Mouse (Mus musculus): ENCODE data around the gene Hamp. TPM values are rescaled to one million over a fixed set of nuclear protein-coding genes. Genes with fewer than 3 reads are reported as not detected.

The Hamp gene
- total RNA-seq (2022), result 10 to 100 TPM in 1 of 4 experiments, 1 to 10 TPM in 1, under 1 TPM in 1, not detected in 1; 0.99 to 15.0 (median 1.0) TPM

DNA sequence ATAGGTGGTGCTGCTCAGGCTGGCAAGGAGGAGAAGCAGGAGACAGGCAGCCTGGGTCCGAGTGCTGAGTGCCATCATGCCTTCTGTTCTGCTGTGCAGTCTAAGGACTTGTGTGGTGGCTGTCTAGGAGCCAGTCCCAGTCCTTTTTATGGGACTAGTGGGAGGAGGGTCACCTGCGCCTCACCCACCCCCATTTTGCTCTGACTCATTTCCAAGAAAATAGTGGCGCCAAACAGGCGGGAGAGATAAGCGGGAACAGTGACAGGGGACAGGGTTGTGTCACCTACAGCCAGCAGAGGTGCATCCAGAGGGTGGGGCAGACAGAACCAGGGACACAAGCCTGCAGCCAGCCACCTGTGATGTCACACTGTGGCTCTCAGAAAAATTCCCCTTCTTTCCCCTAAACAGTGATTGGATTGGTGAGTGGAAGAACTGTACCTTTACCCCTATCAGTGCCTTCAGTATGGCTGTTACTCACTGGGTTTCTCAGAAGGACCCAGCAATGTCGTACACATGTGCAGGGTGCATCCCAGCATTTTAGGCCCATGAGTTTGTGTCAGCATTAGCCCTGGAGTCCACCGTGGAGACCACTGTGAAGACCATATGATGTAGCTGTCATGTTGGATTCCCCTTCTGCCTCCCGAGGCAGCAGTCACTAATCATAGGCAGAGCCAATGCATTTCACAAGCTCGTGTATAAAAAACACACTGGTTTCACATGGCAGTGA is at the start of gene Hamp:
Hamp (minus strand) TSS at position 124 of the 727 bp plus-strand sequence.
- DNase-seq, result no peak

DNA sequence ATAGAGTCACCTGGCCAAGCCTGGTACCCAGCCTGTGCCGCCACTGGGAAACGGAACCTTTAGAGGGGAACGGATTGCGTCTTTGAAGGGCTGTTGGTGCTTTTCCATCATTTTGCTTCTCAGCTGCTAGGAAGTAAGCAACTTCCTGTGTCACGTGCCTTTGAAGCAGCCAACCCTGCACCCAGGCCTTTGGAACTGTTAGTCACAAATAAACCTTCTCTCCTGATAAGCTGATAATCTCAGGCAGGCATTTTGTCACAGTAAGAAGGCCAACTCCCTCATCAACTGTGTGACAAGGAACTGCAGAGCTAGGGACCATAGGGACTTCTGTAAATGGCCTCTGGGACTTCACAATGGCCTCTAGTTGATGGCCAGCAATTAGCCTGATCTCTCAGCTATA is 48.3 kb upstream of the Hamp start:
- no peak for DNase-seq

DNA sequence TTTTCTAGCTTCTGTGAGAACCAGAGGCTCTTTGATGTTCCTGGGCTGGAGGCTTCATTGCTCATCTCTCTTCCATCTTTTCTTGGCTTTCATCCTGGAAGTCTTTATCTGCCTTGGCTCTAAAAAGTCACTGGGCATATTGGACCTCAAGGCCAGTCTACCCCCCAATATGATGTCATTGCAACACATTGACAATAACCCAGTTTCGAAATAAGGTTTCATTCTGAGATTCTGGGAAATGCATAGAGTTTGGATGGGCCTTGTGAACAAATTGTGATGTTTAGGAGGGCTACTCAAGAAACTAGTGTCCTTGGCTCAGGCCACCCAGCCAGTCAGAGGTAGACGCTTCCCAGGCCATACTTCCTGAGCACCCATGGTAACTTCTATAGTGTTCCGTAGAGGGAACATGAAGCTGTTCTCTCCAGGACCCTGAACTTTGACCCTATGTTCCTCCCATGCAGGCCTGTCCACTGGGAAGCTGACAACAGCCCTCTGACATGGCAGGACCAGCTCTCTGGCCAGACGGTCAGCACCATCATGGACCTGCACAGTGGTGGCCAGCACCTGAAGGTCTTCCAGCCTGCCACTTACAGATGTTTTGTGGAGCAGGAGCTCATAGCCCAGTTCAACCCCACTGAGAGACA is 44.8 kb upstream of the Hamp start:
- peak; percentile 62 for DNase-seq

DNA sequence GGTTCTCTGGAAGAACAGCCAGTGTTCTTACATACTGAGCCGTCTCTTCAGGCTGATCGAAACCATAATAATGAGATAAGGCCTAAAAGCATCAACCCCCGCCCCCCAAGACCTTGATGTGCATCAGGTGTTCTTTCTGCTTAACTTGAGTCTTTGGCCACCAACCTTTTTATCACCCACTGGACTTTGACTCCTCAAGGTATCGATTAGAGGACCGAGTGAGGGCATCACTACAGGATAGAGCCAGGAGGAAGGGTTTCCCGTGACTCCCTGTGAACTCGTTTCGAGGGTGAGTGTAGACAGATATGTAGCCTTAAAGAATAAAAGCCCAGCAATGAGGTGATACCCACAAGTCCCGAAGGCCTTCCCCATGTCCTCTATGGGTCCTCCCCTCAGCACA is 41.5 kb upstream of the Hamp start:
- DNase-seq, result no peak

DNA sequence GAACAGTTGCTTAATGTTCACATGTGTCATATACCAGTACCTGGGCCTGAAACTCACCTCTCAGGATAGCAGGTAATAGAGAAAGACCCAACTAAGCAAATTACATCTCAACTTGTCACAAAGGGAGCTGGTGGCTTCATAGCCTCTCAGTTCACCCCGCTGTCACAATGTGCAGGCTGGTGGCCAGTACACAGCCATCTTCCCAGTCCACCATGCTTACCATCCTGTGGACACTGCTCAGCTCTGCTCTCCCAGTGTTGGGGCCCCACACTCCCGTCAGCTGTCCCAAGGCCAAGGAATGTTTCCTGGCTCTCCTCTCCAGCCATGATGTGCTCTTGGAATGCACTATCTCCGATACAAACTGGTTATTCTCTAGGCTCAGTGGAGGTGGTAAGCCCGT is 37.9 kb upstream of the Hamp start:
- DNase-seq, result no peak

DNA sequence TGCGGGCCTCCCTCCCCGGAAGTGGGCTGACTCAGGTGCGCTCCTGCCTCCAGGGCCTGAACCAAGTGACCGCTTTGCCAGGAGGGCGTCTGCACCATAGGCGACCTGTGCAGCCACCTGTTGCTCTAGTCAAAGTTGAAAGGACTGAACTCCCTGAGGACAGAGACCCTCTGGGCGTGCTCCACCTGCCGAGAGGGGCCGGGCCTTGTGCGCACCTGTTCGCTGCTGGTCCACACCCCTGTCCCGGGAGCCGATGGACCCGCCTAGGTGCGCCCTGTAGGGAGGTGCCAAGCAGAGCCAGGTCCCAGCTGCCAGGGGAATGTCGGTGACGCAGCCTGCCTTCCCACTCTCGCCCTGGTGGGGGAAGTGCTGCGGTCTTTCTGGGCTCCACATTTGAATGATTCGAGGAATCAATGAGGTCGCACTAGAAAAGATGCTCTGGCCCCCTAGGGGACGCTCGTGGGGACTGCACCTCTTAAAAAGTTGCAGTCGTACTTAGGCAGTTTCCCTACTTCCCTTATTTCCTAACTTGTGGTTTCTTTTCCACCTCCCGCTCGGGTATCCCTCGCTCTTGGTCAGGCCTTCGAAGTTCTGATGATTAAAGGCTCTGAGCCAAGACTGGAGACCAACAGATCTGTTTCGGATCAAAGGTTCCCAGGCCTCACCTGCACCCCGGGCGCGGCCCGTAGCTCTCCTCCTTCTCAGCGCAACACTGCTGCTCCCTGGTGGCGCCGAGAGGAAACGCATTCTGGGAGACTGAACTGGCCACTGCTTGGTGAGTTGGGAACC is 29.9 kb upstream of the Hamp start, which contains the start of gene Fam187b:
Fam187b (plus strand) TSS at position 290 of the 789 bp plus-strand sequence.
- peak; percentile 78 for DNase-seq

DNA sequence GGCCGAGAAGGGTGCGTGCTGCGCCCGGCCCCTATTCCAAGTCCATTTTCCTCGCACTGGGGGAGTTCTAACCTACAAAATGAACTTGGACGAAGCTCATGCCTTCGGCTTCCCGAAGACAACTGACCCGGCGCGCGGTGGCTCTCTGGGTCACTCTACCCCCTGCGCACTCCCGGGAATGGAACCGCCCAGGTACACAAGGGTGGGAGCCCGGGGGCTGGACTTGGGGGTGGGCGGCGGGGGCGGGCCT is 29.3 kb upstream of the Hamp start, which contains the start of gene Lsr:
Lsr (minus strand) TSS at position 214 of the 250 bp plus-strand sequence.
- DNase-seq, result no peak

DNA sequence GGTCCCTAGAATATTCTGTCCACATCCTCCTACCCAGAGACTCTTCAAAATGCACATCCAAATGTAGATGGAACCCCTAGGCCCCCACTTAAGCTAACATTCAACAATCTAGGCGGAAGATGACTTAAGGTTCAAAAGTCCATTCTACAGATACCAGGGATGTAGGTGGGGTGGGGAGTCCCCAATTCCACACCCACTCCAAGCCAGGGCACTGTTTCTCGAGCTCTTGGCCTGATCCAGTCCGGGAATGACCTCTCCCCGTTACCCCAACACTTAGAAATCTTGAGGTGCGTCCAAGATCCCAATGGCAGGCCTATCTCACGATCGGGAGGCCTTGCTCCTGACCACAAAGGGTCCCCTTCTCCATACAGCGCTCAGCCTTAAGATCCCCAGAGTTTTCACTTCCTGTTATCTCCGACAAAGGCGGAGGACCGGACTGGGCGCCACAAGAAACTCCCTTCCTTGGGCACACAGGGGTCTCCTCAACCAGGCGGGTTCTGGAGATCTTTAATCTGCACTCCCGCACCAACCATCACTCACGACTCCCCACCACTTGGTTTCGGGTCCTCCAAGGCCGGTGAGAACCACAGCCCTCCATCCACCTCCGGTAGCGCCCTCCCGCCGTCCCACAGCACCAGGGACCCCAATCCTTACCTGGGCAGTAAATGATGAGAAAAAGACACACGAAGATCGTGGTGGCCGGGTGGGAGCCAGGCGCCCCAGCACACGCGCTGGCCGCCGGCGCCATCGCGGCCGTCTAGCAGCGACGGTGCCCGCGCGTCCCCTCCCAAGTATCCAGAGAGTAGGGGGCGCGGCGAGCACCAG is 28.8 kb upstream of the Hamp start:
- DNase-seq, result no peak

DNA sequence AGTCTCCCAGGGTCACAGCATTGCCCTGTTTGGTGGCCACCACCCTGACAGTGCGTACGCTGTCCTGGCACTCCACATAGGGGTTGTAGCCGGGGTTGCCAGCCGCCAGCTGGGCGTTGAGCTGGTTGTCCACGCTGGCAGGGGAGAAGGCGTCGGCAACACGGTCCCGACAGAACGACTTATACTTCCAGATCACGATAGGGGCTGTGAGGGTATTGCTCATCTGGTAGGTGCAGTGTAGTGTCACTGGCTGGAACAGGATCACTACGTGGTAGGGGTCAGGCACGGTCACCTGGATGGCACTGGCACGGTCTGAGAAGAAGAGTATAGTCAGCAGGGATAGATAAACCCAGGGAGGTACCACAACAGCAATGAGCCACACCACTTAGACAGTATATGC is 28.1 kb upstream of the Hamp start:
- DNase-seq, result no peak

DNA sequence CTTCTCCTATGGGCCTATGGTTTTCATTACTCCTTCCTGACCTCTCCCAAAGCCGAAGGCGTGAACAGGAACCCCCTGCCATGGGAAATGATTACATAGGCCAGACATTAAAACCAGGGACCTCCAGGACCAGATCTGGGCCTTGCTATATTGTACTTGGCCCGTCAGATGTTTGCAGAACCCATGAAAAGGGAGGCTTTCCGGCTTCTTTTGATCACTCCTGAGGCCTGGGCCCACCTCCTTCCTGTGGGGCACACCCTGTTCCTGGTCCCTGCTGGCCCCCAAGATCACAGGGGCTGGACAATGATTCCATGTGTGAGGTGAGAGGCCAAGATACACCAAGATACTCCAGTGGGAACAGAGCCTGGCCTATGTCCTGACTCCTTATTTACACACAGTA is 25.3 kb upstream of the Hamp start:
- DNase-seq, result no peak

DNA sequence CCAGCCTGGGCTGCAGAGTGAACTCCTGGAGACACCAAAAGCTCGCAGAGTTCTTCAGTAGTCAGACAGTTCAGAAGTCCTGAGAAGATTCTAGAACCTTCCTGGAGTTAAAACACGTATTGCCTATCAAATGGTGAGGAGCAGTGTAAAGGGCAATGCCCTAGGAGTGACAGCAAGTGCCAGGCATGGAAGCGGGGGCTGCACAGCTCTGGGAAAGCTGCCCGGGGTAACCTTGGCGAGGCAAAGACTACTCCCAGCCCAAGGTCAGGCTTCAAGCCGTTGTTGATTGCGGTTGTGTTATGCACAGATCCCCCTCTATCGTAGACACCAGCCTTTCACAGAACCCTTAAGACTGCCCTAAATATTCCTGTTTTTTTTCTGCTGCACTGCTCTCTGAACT is 24.8 kb upstream of the Hamp start:
- peak; percentile 65 for DNase-seq

DNA sequence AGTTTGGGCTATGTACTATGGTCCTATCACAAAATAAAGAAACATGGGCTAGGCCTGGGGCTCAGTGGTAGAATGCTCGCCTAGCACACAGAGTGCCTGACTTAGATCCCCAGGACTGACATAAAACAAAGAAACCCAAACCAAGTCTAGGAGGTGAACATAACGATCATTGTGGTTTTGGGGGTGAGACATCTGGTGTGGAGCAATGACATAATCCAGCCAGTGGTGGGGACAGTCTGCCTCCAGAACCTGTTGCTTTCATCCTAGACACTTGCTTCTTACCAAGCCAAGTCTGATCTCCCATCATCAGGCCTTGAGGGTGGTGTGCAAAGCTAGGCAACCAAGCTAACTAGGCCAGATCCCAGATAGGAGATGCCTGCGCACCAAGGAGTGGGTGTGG is 22.8 kb upstream of the Hamp start:
- DNase-seq, result no peak

DNA sequence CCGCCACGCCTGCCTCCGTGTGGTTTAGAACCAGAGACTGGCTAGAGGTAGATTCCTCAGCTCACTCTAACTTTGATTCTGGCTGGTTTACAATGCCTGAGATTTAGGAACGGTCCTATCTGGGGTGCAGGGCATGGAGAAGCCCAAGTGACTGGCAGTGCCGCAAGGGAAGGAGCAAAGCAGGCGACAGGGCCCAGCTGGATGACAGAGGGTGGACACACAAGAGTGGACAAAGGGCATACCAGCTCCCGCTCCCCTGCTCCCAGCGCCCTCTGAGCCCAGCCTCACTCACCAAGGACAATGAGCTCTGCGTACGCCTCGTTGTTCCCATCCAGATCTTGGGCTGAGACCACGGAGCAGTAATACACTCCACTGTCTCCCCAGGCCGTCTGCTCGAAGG is 21.8 kb upstream of the Hamp start:
- DNase-seq, result no peak

DNA sequence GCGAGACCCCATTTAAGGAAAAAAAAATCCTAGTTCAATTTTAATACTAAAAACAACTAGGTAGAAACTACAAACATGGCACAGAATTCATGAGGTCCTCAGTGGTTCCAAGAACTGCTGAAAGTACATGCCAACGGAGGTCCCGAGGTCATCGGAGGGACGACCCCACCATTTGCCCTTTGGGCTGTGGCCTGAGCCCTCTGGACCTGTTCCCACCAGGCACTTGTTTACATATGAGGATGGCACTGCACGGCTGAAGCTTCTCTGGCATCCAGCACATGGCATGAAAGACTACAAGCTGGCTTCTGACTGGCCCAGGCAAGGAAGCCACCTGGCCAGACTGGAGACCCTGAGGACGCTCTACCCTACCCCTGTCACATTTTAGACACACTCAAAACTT is 20.5 kb upstream of the Hamp start:
- no peak for DNase-seq

DNA sequence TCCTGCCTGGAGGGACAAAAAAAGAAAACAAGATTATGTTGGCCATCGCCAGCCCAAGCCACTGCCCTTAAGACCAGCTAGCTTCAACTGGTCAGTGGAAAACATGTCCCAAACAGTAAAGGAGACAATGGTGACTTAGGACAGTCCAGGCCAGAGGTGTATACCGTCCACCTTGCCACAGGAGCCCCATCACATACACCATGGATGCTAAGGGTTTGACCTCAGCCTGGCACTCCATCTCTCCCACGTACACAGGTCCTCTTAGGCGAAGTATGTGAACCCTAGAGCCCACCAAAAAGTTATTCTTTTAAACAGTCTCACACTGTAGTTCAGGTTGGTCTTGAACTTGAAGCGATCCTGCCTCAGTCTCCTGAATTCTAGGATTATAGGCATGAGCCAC is 19.0 kb upstream of the Hamp start:
- no peak for DNase-seq

DNA sequence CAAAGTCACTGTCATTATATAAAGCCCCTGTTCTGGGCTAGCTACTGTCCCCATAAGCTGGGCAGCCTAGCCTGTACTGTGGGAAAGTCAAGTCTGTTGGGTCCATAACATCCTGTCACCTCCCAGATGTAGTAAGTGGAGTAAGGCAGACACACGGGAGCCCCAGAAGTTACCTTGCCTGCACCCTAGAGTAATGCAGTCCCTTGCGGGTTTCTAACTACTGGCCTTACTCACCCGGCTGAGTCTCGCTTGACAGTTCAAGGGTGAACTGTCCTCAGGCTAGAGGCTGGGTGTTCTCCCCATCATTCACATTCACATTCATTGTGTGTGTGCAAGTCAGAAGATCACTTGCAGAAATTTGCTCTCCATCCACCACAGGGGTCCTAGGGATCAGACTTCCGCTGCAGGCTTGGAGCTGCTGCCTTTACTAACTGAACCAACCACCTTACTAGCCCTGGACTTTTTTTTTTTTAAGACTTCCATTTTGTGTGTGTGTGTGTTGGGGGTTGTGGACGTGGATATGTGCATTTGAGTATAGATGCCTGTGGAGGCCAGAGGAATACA is 16.0 kb upstream of the Hamp start:
- no peak for DNase-seq

DNA sequence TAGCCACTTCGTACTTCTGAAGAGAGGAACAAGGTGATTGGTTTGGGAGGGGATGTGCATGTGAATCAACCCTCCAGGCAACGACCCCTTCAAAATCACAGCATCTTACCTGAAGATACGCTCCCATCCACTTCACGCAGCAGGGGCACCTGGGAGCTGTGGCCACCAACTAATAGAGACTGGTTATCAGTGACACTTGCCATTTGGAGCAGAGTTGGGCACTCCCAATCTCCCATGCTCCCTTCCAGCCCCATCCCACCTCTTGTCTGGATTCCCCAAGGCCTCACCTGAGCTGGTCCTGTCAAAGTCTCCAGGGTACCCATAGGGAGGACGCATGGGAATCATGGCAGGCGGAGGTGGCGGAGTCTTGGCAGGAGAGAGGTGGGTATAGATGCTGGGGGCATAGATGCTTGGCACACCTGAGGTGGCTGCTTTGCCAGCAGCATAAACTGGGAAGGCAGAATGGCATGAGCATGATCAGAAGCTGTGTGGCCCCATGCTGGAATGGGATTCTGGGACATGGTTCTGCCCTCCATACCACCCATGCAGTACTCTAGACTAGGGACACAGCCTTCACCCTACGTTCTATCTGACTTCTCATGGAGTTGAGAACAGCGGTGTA is 15.1 kb upstream of the Hamp start:
- DNase-seq, result no peak

DNA sequence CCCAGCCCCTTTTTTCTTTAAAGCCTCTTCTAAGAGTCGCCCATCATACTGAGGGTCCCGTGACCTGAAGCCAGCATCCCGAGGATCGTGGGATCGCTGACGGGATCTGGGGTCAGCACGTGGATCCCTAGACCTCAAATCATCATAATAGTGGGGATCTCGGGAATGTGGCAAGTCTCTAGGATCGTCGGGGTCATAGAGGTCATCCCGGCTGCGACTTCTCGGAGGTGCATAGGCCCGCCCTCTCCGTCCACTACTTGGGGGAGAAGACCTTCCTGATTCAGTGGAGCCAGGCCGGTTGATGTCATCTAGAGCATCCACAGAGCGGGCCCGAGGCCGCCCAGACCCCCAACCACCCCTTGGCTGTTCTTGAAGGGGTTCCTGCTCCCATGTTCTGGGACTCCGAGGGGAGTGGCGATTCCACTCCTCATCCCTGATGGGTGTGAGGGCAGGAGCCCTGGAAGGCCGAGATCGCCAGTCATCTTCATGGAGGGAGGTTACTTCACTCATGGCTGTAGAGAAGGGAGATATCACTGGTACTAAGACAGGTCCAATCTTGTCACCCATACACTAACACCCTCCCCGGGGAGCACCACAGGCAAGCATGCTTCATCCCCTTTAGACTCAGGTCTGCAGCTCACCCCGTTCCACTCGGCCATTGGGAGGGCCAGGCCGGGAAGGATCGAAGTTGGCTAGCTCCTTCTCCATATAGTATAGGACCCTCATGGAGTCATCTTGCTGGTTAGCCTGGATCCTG is 14.5 kb upstream of the Hamp start:
- no peak for DNase-seq

DNA sequence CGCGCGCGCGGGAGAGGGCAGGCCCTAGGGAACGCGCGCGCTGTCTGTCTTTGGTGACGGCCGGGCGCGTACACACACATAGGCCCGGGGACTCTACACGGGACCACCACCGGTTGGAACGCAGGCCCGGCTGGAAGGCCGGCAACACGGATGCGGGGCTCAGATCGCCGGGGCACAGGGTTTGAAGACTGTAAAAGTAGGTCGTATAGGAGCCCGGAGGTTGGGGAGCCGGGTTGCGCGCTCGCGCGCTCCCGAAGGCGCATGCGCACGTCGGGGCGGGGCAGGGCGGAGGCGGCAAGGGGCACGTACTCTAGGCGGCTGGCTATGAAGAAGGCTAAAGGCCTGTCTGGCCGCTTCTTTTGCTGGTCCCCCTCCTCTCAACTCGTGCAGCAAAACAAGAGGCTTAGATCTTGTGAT is 13.5 kb upstream of the Hamp start:
- DNase-seq, result peak; percentile 89

DNA sequence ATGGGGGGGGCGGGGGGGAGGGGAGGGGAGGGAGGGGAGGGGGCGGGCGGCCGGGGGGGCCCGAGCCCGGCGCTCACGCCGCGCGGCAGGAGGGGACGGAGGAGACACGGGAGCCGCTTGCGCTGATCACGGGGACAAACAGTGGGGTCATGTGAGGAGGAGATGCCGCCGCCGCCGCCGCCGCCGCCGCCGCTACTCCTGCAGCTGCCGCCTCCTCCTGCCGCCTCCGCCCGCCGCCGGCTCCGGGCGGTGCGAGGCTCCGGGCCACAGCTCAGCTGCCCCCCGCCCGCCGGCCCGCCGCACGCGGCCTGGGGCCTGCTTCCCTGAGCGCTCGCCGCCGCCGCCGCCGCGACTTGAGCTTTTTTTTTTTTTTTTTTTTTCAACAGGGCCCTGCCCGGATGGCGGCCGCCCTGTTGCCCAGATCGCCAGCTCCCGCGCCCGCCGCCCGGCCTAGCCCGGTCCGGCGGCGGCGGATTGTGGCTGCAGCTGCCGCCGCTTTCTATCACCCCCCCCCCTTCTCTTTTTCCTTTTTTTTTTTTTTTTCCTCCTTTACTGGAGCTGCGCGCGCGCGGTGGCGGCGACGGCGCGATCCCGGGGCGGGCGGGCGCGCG is 13.0 kb upstream of the Hamp start, which contains the start of gene Usf2:
Usf2 (minus strand) TSS at position 48 of the 611 bp plus-strand sequence.
- DNase-seq, result peak; percentile 74

DNA sequence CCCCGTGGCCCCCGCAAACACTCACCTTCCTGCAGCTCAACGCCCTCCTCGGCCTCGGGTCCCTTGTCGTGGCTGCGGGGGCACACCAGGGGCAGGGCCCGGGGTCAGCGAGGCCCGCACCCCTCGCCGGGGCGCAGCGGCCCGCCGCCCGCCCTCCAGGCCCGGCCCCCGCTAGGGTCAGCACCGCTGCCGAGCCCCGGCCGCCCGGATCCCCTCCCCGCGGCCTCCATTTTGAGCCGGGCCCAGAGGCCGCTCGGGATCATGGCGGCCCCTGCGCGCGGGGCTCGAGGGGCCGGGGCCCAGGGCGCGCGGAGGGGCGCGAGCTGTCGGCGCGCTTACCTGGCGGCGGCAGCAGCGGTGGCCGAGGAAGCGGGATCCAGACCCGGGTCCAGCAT is 12.5 kb upstream of the Hamp start:
- no peak for DNase-seq

Measured in adrenal gland, adult 8-10 months (tissue).